Mouse (Mus musculus) midbrain, embryonic 11.5 days (tissue): Measurements from ENCODE around the gene Ppp2r5e. TPM values are rescaled to one million over a fixed set of nuclear protein-coding genes. Genes with fewer than 3 reads are reported as not detected.

Experiments used
- ATAC-seq: fragments of 200-750 bp; cut with Nextera tagmentation; 2 replicates; pipeline ENCODE4 v1.8.0; 2017; ENCODE audit warnings: moderate TSS enrichment, moderate library complexity; ENCODE audit not compliant: low FRiP score
- DNase-seq: peaks from one replicate; pipeline ENCODE4 v3.0.0; 2015; ENCODE audit warnings: low spot score; ENCODE audit errors: missing footprints
- H3K27ac ChIP-seq: fragments of 300-500 bp; sonication (generic); 2 replicates; pipeline ENCODE4 v1.5.1; 2014; ENCODE audit warnings: low read depth, low read length
- H3K27me3 ChIP-seq: fragments of 300-500 bp; sonication (generic); 2 replicates; pipeline ENCODE4 v1.6.1; 2014; ENCODE audit warnings: mild to moderate bottlenecking, low read length, moderate library complexity, mixed read lengths; ENCODE audit not compliant: control insufficient read depth, insufficient read depth
- H3K36me3 ChIP-seq: fragments of 300-500 bp; sonication (generic); 2 replicates; pipeline ENCODE4 v1.6.1; 2014; ENCODE audit warnings: mild to moderate bottlenecking, low read length, moderate library complexity, mixed read lengths; ENCODE audit not compliant: control insufficient read depth, insufficient read depth
- H3K4me1 ChIP-seq: fragments of 300-500 bp; sonication (generic); 2 replicates; pipeline ENCODE4 v1.6.1; 2014; ENCODE audit warnings: low read length; ENCODE audit not compliant: control insufficient read depth, insufficient read depth
- H3K4me2 ChIP-seq: fragments of 300-500 bp; sonication (generic); 2 replicates; pipeline ENCODE4 v1.6.1; 2014; ENCODE audit warnings: mild to moderate bottlenecking, moderate library complexity
- H3K4me3 ChIP-seq: fragments of 300-500 bp; sonication (generic); 2 replicates; pipeline ENCODE4 v1.5.1; 2014; ENCODE audit warnings: low read depth, low read length
- H3K9ac ChIP-seq: fragments of 300-500 bp; sonication (generic); 2 replicates; pipeline ENCODE4 v1.6.1; 2014; ENCODE audit warnings: low read length
- H3K9me3 ChIP-seq: fragments of 300-500 bp; sonication (generic); 2 replicates; pipeline ENCODE4 v1.6.1; 2016; ENCODE audit warnings: low read length; ENCODE audit not compliant: control insufficient read depth
- WGBS: fragments of 180-500 bp; shearing (Covaris S2); extraction: QIAGEN DNeasy Blood & Tissue Kit; methylation state at CpG from one replicate; pipeline ENCODE4 v1.1.7; 2014; 5-methylcytosine and 5-hydroxymethylcytosine counted together
- polyA plus RNA-seq: library from polyadenylated mRNA; unstranded; fragments of >200 nt; fragmentation: Nextera tagmentation; extraction: Ambion mirVana; gene quantifications from 2 replicates; pipeline ENCODE4 v1.2.1, GENCODE M21; 2014

Ppp2r5e gene
- polyA plus RNA-seq, 1 experiment from 2014 or later, result 24.7 TPM

GRCm38 (mm10) chr12:75562996-75563618 lies 32.9 kb downstream of the Ppp2r5e start:
- no peak overlapping the region for H3K9ac ChIP-seq
- ATAC-seq, result no peak
- no peak overlapping the region for H3K27ac ChIP-seq
- no peaks in the 10 kb centered on the region for H3K36me3 ChIP-seq
- no peaks in the 10 kb centered on the region for H3K9me3 ChIP-seq
- H3K4me2 ChIP-seq, result no peak overlapping the region
- H3K4me1 ChIP-seq, result no peaks in the 10 kb centered on the region
- WGBS, result 89% methylated on average over 1 of the region's 1 CpGs
- DNase-seq, result peak; percentile 12
- no peaks in the 10 kb centered on the region for H3K27me3 ChIP-seq
- H3K4me3 ChIP-seq, result no peak overlapping the region

- no peaks in the 10 kb centered on the region for H3K4me1 ChIP-seq
- no peak overlapping the region for H3K27ac ChIP-seq
- no peaks in the 10 kb centered on the region for H3K27me3 ChIP-seq
- 89% methylated on average over 4 of the region's 4 CpGs for WGBS
- DNase-seq (peak; percentile 73), ATAC-seq (no peak)
- no peak overlapping the region for H3K4me3 ChIP-seq
- no peaks in the 10 kb centered on the region for H3K36me3 ChIP-seq
- no peak overlapping the region for H3K4me2 ChIP-seq
- H3K9me3 ChIP-seq, result no peaks in the 10 kb centered on the region
- no peak overlapping the region for H3K9ac ChIP-seq
These were observed 35.2 kb downstream of the Ppp2r5e start for GRCm38 (mm10) chr12:75560681-75561387.

GRCm38 (mm10) chr12:75559196-75559595 lies 36.8 kb downstream of the Ppp2r5e start:
- Histone ChIP-seq H3K27ac (no peak overlapping the region), H3K9me3 (no peaks in the 10 kb centered on the region), H3K4me2 (no peak overlapping the region), H3K4me3 (no peak overlapping the region), H3K36me3 (no peaks in the 10 kb centered on the region), H3K9ac (no peak overlapping the region), H3K4me1 (no peaks in the 10 kb centered on the region), H3K27me3 (no peaks in the 10 kb centered on the region)
- DNase-seq, result no peak
- no peak for ATAC-seq
- 85% methylated on average over 2 of the region's 2 CpGs for WGBS

- no peak overlapping the region for H3K27ac ChIP-seq
- no peaks in the 10 kb centered on the region for H3K4me1 ChIP-seq
- WGBS, result 90% methylated on average over 2 of the region's 2 CpGs
- no peaks in the 10 kb centered on the region for H3K9me3 ChIP-seq
- H3K36me3 ChIP-seq, result no peaks in the 10 kb centered on the region
- H3K4me3 ChIP-seq, result no peak overlapping the region
- no peak for DNase-seq
- H3K9ac ChIP-seq, result no peak overlapping the region
- ATAC-seq, result no peak
- H3K4me2 ChIP-seq, result no peak overlapping the region
- no peaks in the 10 kb centered on the region for H3K27me3 ChIP-seq
These were observed 38.2 kb downstream of the Ppp2r5e start for GRCm38 (mm10) chr12:75557813-75558212.

GRCm38 (mm10) chr12:75555032-75555431 lies 41.0 kb downstream of the Ppp2r5e start:
- peak; percentile 62 for DNase-seq
- Histone ChIP-seq H3K9me3 (no peaks in the 10 kb centered on the region), H3K27ac (no peak overlapping the region), H3K9ac (no peak overlapping the region), H3K4me2 (no peak overlapping the region), H3K36me3 (no peaks in the 10 kb centered on the region), H3K27me3 (no peaks in the 10 kb centered on the region), H3K4me1 (no peaks in the 10 kb centered on the region), H3K4me3 (no peak overlapping the region)
- no peak for ATAC-seq
- WGBS, result 87% methylated on average over 3 of the region's 3 CpGs

GRCm38 (mm10) chr12:75552296-75552695 lies 43.7 kb downstream of the Ppp2r5e start:
- H3K4me1 ChIP-seq, result no peaks in the 10 kb centered on the region
- H3K9ac ChIP-seq, result no peak overlapping the region
- DNase-seq (peak; percentile 35), ATAC-seq (no peak)
- H3K36me3 ChIP-seq, result no peaks in the 10 kb centered on the region
- no peak overlapping the region for H3K27ac ChIP-seq
- no peak overlapping the region for H3K4me2 ChIP-seq
- H3K27me3 ChIP-seq, result no peaks in the 10 kb centered on the region
- 92% methylated on average over 3 of the region's 3 CpGs for WGBS
- H3K9me3 ChIP-seq, result no peaks in the 10 kb centered on the region
- no peak overlapping the region for H3K4me3 ChIP-seq

GRCm38 (mm10) chr12:75551671-75552070 lies 44.4 kb downstream of the Ppp2r5e start:
- H3K4me1 ChIP-seq, result no peaks in the 10 kb centered on the region
- no peaks in the 10 kb centered on the region for H3K36me3 ChIP-seq
- no peak overlapping the region for H3K4me2 ChIP-seq
- no peak overlapping the region for H3K4me3 ChIP-seq
- no peaks in the 10 kb centered on the region for H3K9me3 ChIP-seq
- H3K9ac ChIP-seq, result no peak overlapping the region
- DNase-seq, result peak; percentile 60
- WGBS, result 93% methylated on average over 5 of the region's 5 CpGs
- H3K27ac ChIP-seq, result no peak overlapping the region
- H3K27me3 ChIP-seq, result no peaks in the 10 kb centered on the region
- no peak for ATAC-seq

GRCm38 (mm10) chr12:75548999-75549398 lies 47.0 kb downstream of the Ppp2r5e start:
- no peaks in the 10 kb centered on the region for H3K27me3 ChIP-seq
- H3K4me2 ChIP-seq, result no peak overlapping the region
- WGBS, result 85% methylated on average over 9 of the region's 9 CpGs
- H3K4me1 ChIP-seq, result no peaks in the 10 kb centered on the region
- no peaks in the 10 kb centered on the region for H3K36me3 ChIP-seq
- no peak overlapping the region for H3K9ac ChIP-seq
- no peak overlapping the region for H3K27ac ChIP-seq
- H3K9me3 ChIP-seq, result no peaks in the 10 kb centered on the region
- ATAC-seq (no peak), DNase-seq (peak; percentile 71)
- no peak overlapping the region for H3K4me3 ChIP-seq

- Histone ChIP-seq H3K9ac (no peak overlapping the region), H3K9me3 (no peaks in the 10 kb centered on the region), H3K27ac (no peak overlapping the region), H3K4me3 (no peak overlapping the region), H3K36me3 (no peaks in the 10 kb centered on the region), H3K27me3 (no peaks in the 10 kb centered on the region), H3K4me2 (no peak overlapping the region), H3K4me1 (no peaks in the 10 kb centered on the region)
- WGBS, result 91% methylated on average over 3 of the region's 3 CpGs
- ATAC-seq (no peak), DNase-seq (peak; percentile 56)
These were observed 48.9 kb downstream of the Ppp2r5e start for GRCm38 (mm10) chr12:75547174-75547573.
